Mouse (Mus musculus): ENCODE measurements at regions not wholly inside any gene's neighbourhood (a gene's known extent, or its start where the extent isn't known, plus 50 kb on each side); places are given as distances from the start of the nearest gene placed in this dataset.

GRCm38 (mm10) chr7:72027006-72027405 lies 279.4 kb downstream of the Mctp2 start:
- no peak overlapping the region for H3K4me3 ChIP-seq
- no peak overlapping the region for H3K27ac ChIP-seq
- H3K36me3 ChIP-seq: no peaks in the 10 kb centered on the region
- 83% methylated on average over 6 of the region's 6 CpGs for WGBS
- H3K4me2 ChIP-seq (replicated peaks): no peak overlapping the region
- no peak overlapping the region for H3K9ac ChIP-seq
- ATAC-seq (ENCODE audit: insufficient number of reproducible peaks, insufficient read depth, low FRiP score, low TSS enrichment): no peak
- H3K9me3 ChIP-seq: no peaks in the 10 kb centered on the region
- H3K27me3 ChIP-seq: no peaks in the 10 kb centered on the region
- H3K4me1 ChIP-seq: no peaks in the 10 kb centered on the region

- Histone ChIP-seq H3K27me3 (no peaks in the 10 kb centered on the region), H3K9me3 (no peaks in the 10 kb centered on the region), H3K36me3 (no peaks in the 10 kb centered on the region), H3K4me2 (replicated peaks) (no peak overlapping the region), H3K4me1 (no peaks in the 10 kb centered on the region), H3K9ac (no peak overlapping the region), H3K27ac (no peak overlapping the region), H3K4me3 (no peak overlapping the region)
- 87% methylated on average over 11 of the region's 11 CpGs for WGBS
- no peak for ATAC-seq (ENCODE audit: insufficient number of reproducible peaks, insufficient read depth, low FRiP score, low TSS enrichment)
Observed at GRCm38 (mm10) chr7:72009115-72009514, 297.3 kb downstream of the Mctp2 start.

- H3K36me3 ChIP-seq: no peaks in the 10 kb centered on the region
- no peak overlapping the region for H3K4me2 ChIP-seq (replicated peaks)
- H3K9ac ChIP-seq: no peak overlapping the region
- no peak for ATAC-seq (ENCODE audit: insufficient number of reproducible peaks, insufficient read depth, low FRiP score, low TSS enrichment)
- H3K27ac ChIP-seq: no peak overlapping the region
- H3K9me3 ChIP-seq: no peaks in the 10 kb centered on the region
- H3K4me3 ChIP-seq: no peak overlapping the region
- WGBS: 86% methylated on average over 3 of the region's 3 CpGs
- H3K27me3 ChIP-seq: no peaks in the 10 kb centered on the region
- no peaks in the 10 kb centered on the region for H3K4me1 ChIP-seq
Observed at GRCm38 (mm10) chr7:72004311-72004710, 302.1 kb downstream of the Mctp2 start.

GRCm38 (mm10) chr7:71992526-71992925 lies 313.9 kb downstream of the Mctp2 start:
- Histone ChIP-seq H3K9me3 (no peaks in the 10 kb centered on the region), H3K27ac (no peak overlapping the region), H3K27me3 (no peaks in the 10 kb centered on the region), H3K4me2 (replicated peaks) (no peak overlapping the region), H3K4me1 (no peaks in the 10 kb centered on the region), H3K9ac (no peak overlapping the region), H3K36me3 (no peaks in the 10 kb centered on the region), H3K4me3 (no peak overlapping the region)
- WGBS: 76% methylated on average over 3 of the region's 3 CpGs
- ATAC-seq (ENCODE audit: insufficient number of reproducible peaks, insufficient read depth, low FRiP score, low TSS enrichment): no peak

- Histone ChIP-seq H3K4me2 (replicated peaks) (no peak overlapping the region), H3K36me3 (no peaks in the 10 kb centered on the region), H3K27ac (no peak overlapping the region), H3K27me3 (no peaks in the 10 kb centered on the region), H3K9me3 (no peaks in the 10 kb centered on the region), H3K9ac (no peak overlapping the region), H3K4me3 (no peak overlapping the region), H3K4me1 (no peaks in the 10 kb centered on the region)
- ATAC-seq (ENCODE audit: insufficient number of reproducible peaks, insufficient read depth, low FRiP score, low TSS enrichment): no peak
- WGBS: 80% methylated on average over 3 of the region's 3 CpGs
Observed at GRCm38 (mm10) chr7:71991835-71992234, 314.6 kb downstream of the Mctp2 start.

GRCm38 (mm10) chr7:71991206-71991605 lies 315.2 kb downstream of the Mctp2 start:
- Histone ChIP-seq H3K27me3 (no peaks in the 10 kb centered on the region), H3K4me2 (replicated peaks) (no peak overlapping the region), H3K4me1 (no peaks in the 10 kb centered on the region), H3K9me3 (no peaks in the 10 kb centered on the region), H3K27ac (no peak overlapping the region), H3K36me3 (no peaks in the 10 kb centered on the region), H3K4me3 (no peak overlapping the region), H3K9ac (no peak overlapping the region)
- ATAC-seq (ENCODE audit: insufficient number of reproducible peaks, insufficient read depth, low FRiP score, low TSS enrichment): no peak
- WGBS: 88% methylated on average over 4 of the region's 4 CpGs

GRCm38 (mm10) chr7:71966015-71966414 lies 340.4 kb downstream of the Mctp2 start:
- H3K9ac ChIP-seq: no peak overlapping the region
- no peak overlapping the region for H3K27ac ChIP-seq
- no peak for ATAC-seq (ENCODE audit: insufficient number of reproducible peaks, insufficient read depth, low FRiP score, low TSS enrichment)
- H3K4me2 ChIP-seq (replicated peaks): no peak overlapping the region
- no peak overlapping the region for H3K4me3 ChIP-seq
- H3K4me1 ChIP-seq: peaks cover 3% of the 10 kb centered on the region; the same call in 1 of the 2 replicates
- H3K27me3 ChIP-seq: no peaks in the 10 kb centered on the region
- 77% methylated on average over 4 of the region's 4 CpGs for WGBS
- H3K36me3 ChIP-seq: no peaks in the 10 kb centered on the region
- H3K9me3 ChIP-seq: no peaks in the 10 kb centered on the region

GRCm38 (mm10) chr7:71963456-71963855 lies 343.0 kb downstream of the Mctp2 start:
- ATAC-seq (ENCODE audit: insufficient number of reproducible peaks, insufficient read depth, low FRiP score, low TSS enrichment): no peak
- no peaks in the 10 kb centered on the region for H3K9me3 ChIP-seq
- no peak overlapping the region for H3K4me2 ChIP-seq (replicated peaks)

GRCm38 (mm10) chr7:71962851-71963250 lies 343.6 kb downstream of the Mctp2 start:
- Histone ChIP-seq H3K4me2 (replicated peaks) (no peak overlapping the region), H3K9me3 (no peaks in the 10 kb centered on the region), H3K27ac (no peak overlapping the region), H3K27me3 (no peaks in the 10 kb centered on the region), H3K36me3 (no peaks in the 10 kb centered on the region), H3K4me1 (peaks cover 7% of the 10 kb centered on the region; the same call in 1 of the 2 replicates), H3K4me3 (no peak overlapping the region), H3K9ac (no peak overlapping the region)
- 97% methylated on average over 3 of the region's 3 CpGs for WGBS
- no peak for ATAC-seq (ENCODE audit: insufficient number of reproducible peaks, insufficient read depth, low FRiP score, low TSS enrichment)

More at GRCm38 (mm10) chr7:71963456-71963855, 343.0 kb downstream of the Mctp2 start:
- Histone ChIP-seq H3K4me1 (peaks cover 7% of the 10 kb centered on the region; the same call in 1 of the 2 replicates), H3K36me3 (no peaks in the 10 kb centered on the region), H3K27ac (no peak overlapping the region), H3K4me3 (no peak overlapping the region), H3K9ac (no peak overlapping the region), H3K27me3 (no peaks in the 10 kb centered on the region)
- WGBS: 67% methylated on average over 4 of the region's 4 CpGs

- Histone ChIP-seq H3K27ac (0 out of 2 replicates have a peak overlapping the region, but pooled peaks have one; percentile 46), H3K9ac (no peak overlapping the region), H3K9me3 (no peaks in the 10 kb centered on the region), H3K4me1 (peaks cover 7% of the 10 kb centered on the region; the same call in 1 of the 2 replicates), H3K27me3 (no peaks in the 10 kb centered on the region), H3K4me2 (replicated peaks) (peak overlapping the region; percentile 46), H3K36me3 (no peaks in the 10 kb centered on the region), H3K4me3 (peak overlapping the region; percentile 15; the same call in 1 of the 2 replicates)
- WGBS: 2% methylated on average over 11 of the region's 11 CpGs
- peak; percentile 69; the same call in 1 of the 2 replicates for ATAC-seq (ENCODE audit: insufficient number of reproducible peaks, insufficient read depth, low FRiP score, low TSS enrichment)
Observed at GRCm38 (mm10) chr7:71960453-71961230, 345.8 kb downstream of the Mctp2 start.

GRCm38 (mm10) chr7:71946548-71946947 lies 359.9 kb downstream of the Mctp2 start:
- no peak for ATAC-seq (ENCODE audit: insufficient number of reproducible peaks, insufficient read depth, low FRiP score, low TSS enrichment)
- H3K36me3 ChIP-seq: no peaks in the 10 kb centered on the region
- H3K4me3 ChIP-seq: no peak overlapping the region
- H3K27ac ChIP-seq: no peak overlapping the region
- H3K4me2 ChIP-seq (replicated peaks): no peak overlapping the region
- H3K9ac ChIP-seq: no peak overlapping the region
- H3K9me3 ChIP-seq: no peaks in the 10 kb centered on the region
- 0 out of 2 replicates have a peak, but pooled peaks cover 4% of the 10 kb centered on the region for H3K4me1 ChIP-seq
- 85% methylated on average over 6 of the region's 6 CpGs for WGBS
- H3K27me3 ChIP-seq: no peaks in the 10 kb centered on the region
